Mouse (Mus musculus): ENCODE measurements around the gene Helz.

- TF ChIP-seq CTCF (IDR thresholded peaks at IDR 0.05; ENCODE audit: borderline replicate concordance, extremely low read depth, insufficient read depth, insufficient read length) (no peak), POLR2A (IDR thresholded peaks at IDR 0.05; ENCODE audit: borderline replicate concordance, extremely low read depth, insufficient read depth, insufficient read length, poor library complexity, severe bottlenecking) (no peak)
Measured at GRCm38 (mm10) chr11:107529320-107529719, 18.4 kb upstream of the Helz start.

All from brain, embryonic 14.5 days (tissue).